Mouse (Mus musculus): ENCODE data around the gene Arid1a.

GRCm38 (mm10) chr4:133657829-133658458, 98.6 kb downstream of the Arid1a start:
- TF ChIP-seq CTCF (IDR thresholded peaks at IDR 0.05; ENCODE audit: extremely low read depth, insufficient read length, insufficient replicate concordance, low read depth, low read length) (no peak), POLR2A (IDR thresholded peaks at IDR 0.05; ENCODE audit: low read depth, low read length) (no peak)
